Mouse (Mus musculus) forebrain, embryonic 15.5 days (tissue): ENCODE measurements around the gene Sept3. TPM values are rescaled to one million over a fixed set of nuclear protein-coding genes. Genes with fewer than 3 reads are reported as not detected.
"Not testable (repeated sequence)": the region's sequence is repeated elsewhere in the genome, so short reads cannot be mapped to it uniquely, and the experiment has no call there.

Experiments used
- ATAC-seq: fragments of 200-750 bp; cut with Nextera tagmentation; replicated peaks from 2 replicates; pipeline ENCODE4 v1.8.0; 2017; ENCODE audit warnings: mild to moderate bottlenecking, moderate TSS enrichment, moderate library complexity
- H3K27ac ChIP-seq: fragments of 300-500 bp; sonication (generic); replicated peaks from 2 replicates; pipeline ENCODE4 v1.5.1; 2015; ENCODE audit warnings: mild to moderate bottlenecking, inconsistent platforms
- H3K27me3 ChIP-seq: fragments of 300-500 bp; sonication (generic); 2 replicates; pipeline ENCODE4 v1.6.1; 2015; ENCODE audit warnings: inconsistent platforms
- H3K36me3 ChIP-seq: fragments of 300-500 bp; sonication (generic); 2 replicates; pipeline ENCODE4 v1.6.1; 2015; ENCODE audit warnings: mild to moderate bottlenecking, inconsistent platforms
- H3K4me1 ChIP-seq: fragments of 300-500 bp; sonication (generic); 2 replicates; pipeline ENCODE4 v1.6.1; 2015; ENCODE audit warnings: inconsistent platforms
- H3K4me2 ChIP-seq: fragments of 300-500 bp; sonication (generic); replicated peaks from 2 replicates; pipeline ENCODE4 v1.6.1; 2015; ENCODE audit warnings: mild to moderate bottlenecking, inconsistent platforms
- H3K4me3 ChIP-seq: fragments of 300-500 bp; sonication (generic); 2 replicates; pipeline ENCODE4 v1.5.1; 2015; ENCODE audit warnings: mild to moderate bottlenecking, inconsistent platforms
- H3K9ac ChIP-seq: fragments of 300-500 bp; sonication (generic); replicated peaks from 2 replicates; pipeline ENCODE4 v1.6.1; 2015; ENCODE audit warnings: mild to moderate bottlenecking, inconsistent platforms
- H3K9me3 ChIP-seq: fragments of 300-500 bp; sonication (generic); 2 replicates; pipeline ENCODE4 v1.6.1; 2016; ENCODE audit warnings: inconsistent platforms
- WGBS: fragments of 180-500 bp; shearing (Covaris S2); methylation state at CpG from one replicate; pipeline ENCODE4 v1.1.7; 2015; ENCODE audit warnings: mixed read lengths; 5-methylcytosine and 5-hydroxymethylcytosine counted together
- polyA plus RNA-seq: library from polyadenylated mRNA; unstranded; fragments of >200 nt; fragmentation: Nextera tagmentation; extraction: Ambion mirVana; gene quantifications from 2 replicates; pipeline ENCODE4 v1.2.1, GENCODE M21; 2015

The Sept3 gene
- polyA plus RNA-seq, 1 experiment from 2014 or later = 460 TPM

DNA sequence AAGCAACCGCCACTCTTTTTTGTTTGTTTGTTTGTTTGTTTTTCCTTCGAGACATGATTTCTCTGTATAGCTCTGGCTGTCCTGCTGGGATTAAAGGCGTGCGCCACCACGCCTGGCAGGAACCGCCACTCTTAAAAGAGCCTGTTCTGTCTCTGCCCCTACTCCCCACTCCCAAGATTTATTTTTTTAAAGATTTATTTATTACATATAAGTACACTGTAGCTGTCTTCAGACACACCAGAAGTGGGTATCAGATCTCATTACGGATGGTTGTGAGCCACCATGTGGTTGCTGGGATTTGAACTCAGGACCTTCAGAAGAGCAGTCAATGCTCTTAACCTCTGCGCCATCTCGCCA is 29.9 kb upstream of the Sept3 start:
- Histone ChIP-seq H3K4me2 (peak overlapping the region; percentile 68), H3K27ac (peak overlapping the region; percentile 87), H3K9ac (peak overlapping the region; percentile 52), H3K4me3 (peak overlapping the region; percentile 86)
- 22% methylated on average over 9 of the region's 9 CpGs for WGBS
- H3K27me3 ChIP-seq, ATAC-seq, H3K9me3 ChIP-seq, H3K36me3 ChIP-seq, H3K4me1 ChIP-seq: not testable (repeated sequence)

DNA sequence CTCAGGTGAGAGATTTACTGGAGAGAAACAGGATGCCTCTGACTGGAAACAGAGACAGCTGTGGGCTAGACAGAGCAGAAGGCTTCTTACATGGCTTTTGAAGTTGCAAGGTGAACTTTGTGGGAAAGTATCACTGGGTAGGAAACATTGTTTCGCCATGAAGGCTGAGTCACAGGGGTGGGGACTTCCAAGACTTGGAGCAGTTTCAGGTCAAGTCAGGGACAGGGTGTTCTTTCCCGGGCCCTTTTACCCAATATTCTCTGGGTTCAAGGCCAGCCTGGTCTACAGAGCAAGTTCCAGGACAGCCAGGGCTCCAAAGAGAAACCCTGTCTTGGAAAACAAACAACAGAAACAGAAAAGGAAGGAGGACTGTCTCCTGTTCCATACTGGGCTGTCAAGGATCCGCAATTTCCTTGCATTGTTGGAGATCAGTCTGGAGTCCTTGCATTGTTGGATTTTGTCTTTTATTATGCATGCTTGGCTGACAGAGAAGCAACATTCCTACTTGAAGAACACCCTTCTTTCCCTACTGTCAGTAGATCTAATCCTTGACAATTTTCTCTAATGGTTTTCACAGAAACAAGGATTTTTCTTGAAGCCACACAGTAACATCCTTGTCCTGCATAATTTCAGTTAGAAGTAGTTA is 27.4 kb upstream of the Sept3 start:
- peaks cover 9% of the 10 kb centered on the region for H3K4me1 ChIP-seq

DNA sequence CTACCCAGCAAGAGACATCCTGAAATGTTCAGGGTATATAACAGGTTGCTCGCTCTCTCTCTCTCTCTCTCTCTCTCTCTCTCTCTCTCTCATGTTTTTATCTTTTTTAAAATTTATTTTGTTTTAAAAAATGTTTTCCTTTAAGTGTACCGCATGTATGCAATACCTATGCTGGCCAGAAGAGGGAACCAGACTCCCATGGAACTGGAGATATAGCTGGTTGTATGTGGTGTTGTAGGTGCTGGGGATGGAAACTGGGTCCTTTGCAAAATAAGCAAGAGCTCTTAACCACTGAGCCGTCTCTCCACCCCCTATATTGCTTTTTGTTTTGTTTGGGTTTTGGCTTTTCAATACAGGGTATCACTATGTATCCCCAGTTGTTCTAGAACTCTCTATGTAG is 23.1 kb upstream of the Sept3 start:
- no peak overlapping the region for H3K9ac ChIP-seq
- peaks cover 14% of the 10 kb centered on the region for H3K4me1 ChIP-seq
- WGBS = 99% methylated on average over 3 of the region's 3 CpGs
- no peak overlapping the region for H3K27ac ChIP-seq
- ATAC-seq = no peak
- H3K9me3 ChIP-seq = peaks cover 4% of the 10 kb centered on the region; the same call in 1 of the 2 replicates
- no peak overlapping the region for H3K4me2 ChIP-seq
- H3K36me3 ChIP-seq = no peaks in the 10 kb centered on the region
- H3K4me3 ChIP-seq = no peak overlapping the region
- no peaks in the 10 kb centered on the region for H3K27me3 ChIP-seq

More for the DNA sequence above, 27.4 kb upstream of the Sept3 start:
- Histone ChIP-seq H3K9me3 (peaks cover 4% of the 10 kb centered on the region; the same call in 1 of the 2 replicates), H3K9ac (no peak overlapping the region), H3K4me2 (no peak overlapping the region), H3K4me3 (no peak overlapping the region), H3K27me3 (no peaks in the 10 kb centered on the region), H3K27ac (no peak overlapping the region), H3K36me3 (no peaks in the 10 kb centered on the region)
- ATAC-seq = no peak
- 83% methylated on average over 3 of the region's 3 CpGs for WGBS

DNA sequence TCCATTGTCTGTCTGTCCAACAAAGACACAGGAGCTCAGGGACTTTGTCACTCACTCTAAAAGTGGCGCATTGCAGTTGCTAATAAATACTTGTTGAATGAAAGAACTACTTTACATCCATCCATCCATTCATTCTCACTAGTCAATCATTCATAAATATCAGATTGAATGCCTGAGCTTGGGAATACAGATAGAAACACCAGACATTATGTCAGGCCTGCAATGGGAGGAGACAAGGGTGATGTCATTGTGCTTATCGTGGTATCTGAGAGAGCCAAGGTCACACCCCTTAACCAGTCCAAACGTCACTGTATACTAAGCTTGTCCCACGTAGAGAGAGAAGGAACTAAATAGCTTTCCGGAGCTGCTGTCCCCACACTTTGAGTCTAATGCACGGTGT is 22.6 kb upstream of the Sept3 start, which contains the start of gene 1500009C09Rik:
Gene 1500009C09Rik, plus strand, starts transcription at position 301 of the 400 bp plus-strand sequence.
- Histone ChIP-seq H3K4me2 (no peak within 1 kb of the TSS), H3K27me3 (no peaks in the 10 kb centered on the region), H3K4me1 (peaks cover 19% of the 10 kb centered on the region), H3K36me3 (no peaks in the 10 kb centered on the region), H3K9me3 (peaks cover 4% of the 10 kb centered on the region; the same call in 1 of the 2 replicates), H3K27ac (no peak within 1 kb of the TSS), H3K9ac (no peak within 1 kb of the TSS), H3K4me3 (no peak within 1 kb of the TSS)
- no peak for ATAC-seq
- WGBS = 91% methylated on average over 6 of the region's 6 CpGs

DNA sequence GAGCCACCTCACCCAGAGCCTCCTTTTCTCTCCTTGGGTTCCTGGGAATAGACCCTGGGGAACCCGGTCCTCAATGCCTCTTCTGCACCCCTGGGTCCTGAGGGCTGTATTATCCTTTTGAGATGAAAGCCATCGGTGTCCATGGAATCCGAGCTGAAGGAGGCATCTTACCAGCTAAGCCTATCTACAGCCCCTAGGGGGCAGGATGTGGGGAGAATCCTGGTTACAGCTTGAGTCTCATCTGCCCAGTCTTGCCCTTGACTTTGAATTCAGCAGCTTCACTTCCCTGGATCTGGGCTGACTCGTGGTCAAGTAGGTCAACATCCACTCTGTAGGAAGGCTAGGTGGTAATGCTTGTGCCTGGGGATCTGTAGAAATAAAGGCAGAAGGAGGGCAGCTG is 19.4 kb upstream of the Sept3 start:
- peak overlapping the region; percentile 66 for H3K4me2 ChIP-seq

DNA sequence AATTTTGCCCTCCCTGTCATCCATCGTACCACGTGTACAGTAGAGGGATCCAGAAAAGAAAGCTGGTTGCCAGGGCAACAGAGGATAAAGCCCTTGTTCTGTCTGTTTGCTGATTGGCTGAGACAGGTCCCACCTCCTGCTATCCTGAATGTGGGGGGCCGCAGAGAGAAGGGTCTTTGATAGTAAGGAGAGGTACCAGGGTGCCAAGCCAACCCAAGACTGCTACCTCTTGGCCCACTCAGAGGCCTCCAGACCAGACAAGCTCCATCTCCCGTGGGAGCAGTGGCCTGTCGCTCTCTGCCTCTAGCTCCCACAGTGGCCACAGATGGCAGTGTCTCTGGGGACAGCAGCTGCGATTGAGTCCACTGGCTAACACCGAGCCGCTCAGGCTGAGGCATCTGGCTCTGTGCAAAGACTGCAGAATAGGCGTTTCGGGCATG is 18.7 kb upstream of the Sept3 start:
- peak overlapping the region; percentile 89 for H3K27ac ChIP-seq
- peaks cover 29% of the 10 kb centered on the region for H3K4me1 ChIP-seq
- H3K27me3 ChIP-seq = no peaks in the 10 kb centered on the region
- H3K36me3 ChIP-seq = 0 out of 2 replicates have a peak, but pooled peaks cover 4% of the 10 kb centered on the region
- ATAC-seq = peak; percentile 95
- peak overlapping the region; percentile 66 for H3K4me2 ChIP-seq
- H3K9ac ChIP-seq = peak overlapping the region; percentile 58
- H3K9me3 ChIP-seq = peaks cover 4% of the 10 kb centered on the region; the same call in 1 of the 2 replicates
- WGBS = 5% methylated on average over 10 of the region's 10 CpGs
- peak overlapping the region; percentile 50 for H3K4me3 ChIP-seq

More for the DNA sequence above, 19.4 kb upstream of the Sept3 start:
- Histone ChIP-seq H3K4me1 (peaks cover 29% of the 10 kb centered on the region), H3K36me3 (0 out of 2 replicates have a peak, but pooled peaks cover 4% of the 10 kb centered on the region), H3K27me3 (no peaks in the 10 kb centered on the region), H3K9me3 (peaks cover 4% of the 10 kb centered on the region; the same call in 1 of the 2 replicates), H3K27ac (peak overlapping the region; percentile 89), H3K4me3 (peak overlapping the region; percentile 50; the same call in 1 of the 2 replicates), H3K9ac (0 out of 2 replicates have a peak overlapping the region, but pooled peaks have one; percentile 10)
- 34% methylated on average over 4 of the region's 4 CpGs for WGBS
- ATAC-seq = 0 out of 2 replicates have a peak, but pooled peaks have one; percentile 6

DNA sequence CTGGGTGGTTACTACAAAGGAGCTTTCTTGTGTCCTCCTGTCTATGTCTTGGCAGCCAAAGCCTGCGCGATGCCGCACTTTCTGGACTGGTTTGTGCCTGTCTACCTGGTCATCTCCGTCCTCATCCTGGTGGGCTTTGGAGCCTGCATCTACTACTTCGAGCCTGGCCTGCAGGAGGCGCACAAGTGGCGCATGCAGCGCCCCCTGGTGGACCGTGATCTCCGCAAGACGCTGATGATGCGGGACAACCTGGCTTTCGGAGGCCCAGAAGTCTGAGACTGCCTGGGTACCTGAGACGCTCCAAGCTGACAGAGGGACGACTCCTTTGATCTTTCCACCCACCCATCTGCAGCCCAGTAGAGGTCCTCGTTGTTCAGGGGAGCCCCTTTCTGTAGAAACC is 15.2 kb upstream of the Sept3 start:
- Histone ChIP-seq H3K4me2 (no peak overlapping the region), H3K27ac (no peak overlapping the region), H3K36me3 (0 out of 2 replicates have a peak, but pooled peaks cover 4% of the 10 kb centered on the region), H3K27me3 (no peaks in the 10 kb centered on the region), H3K9me3 (no peaks in the 10 kb centered on the region), H3K4me3 (no peak overlapping the region), H3K9ac (no peak overlapping the region), H3K4me1 (peaks cover 29% of the 10 kb centered on the region)
- no peak for ATAC-seq
- 13% methylated on average over 16 of the region's 16 CpGs for WGBS

DNA sequence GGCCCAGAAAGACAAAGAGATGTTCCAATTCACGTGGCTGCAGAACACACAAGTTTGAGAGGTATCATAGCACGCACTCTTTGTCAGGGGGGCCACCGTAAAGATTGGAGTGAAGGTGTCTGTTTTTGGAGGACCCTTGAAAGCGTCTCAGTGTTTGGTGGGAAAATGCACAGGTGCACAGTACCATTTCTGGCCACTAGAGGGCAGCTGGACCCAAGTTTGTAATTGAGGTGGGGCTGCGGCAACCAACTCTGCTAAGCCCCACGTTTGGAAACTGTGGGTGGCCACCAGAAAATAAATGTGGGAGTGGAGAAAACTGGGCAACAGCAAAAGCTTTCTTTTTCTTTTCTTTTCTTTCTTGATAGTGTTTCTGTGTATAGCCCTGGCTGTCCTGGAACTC is 8.3 kb upstream of the Sept3 start:
- Histone ChIP-seq H3K4me2 (no peak overlapping the region), H3K4me3 (no peak overlapping the region), H3K4me1 (peaks cover 23% of the 10 kb centered on the region), H3K27ac (no peak overlapping the region), H3K36me3 (no peaks in the 10 kb centered on the region), H3K9me3 (no peaks in the 10 kb centered on the region), H3K9ac (no peak overlapping the region), H3K27me3 (no peaks in the 10 kb centered on the region)
- 12% methylated on average over 6 of the region's 6 CpGs for WGBS
- ATAC-seq = 0 out of 2 replicates have a peak, but pooled peaks have one; percentile 23

DNA sequence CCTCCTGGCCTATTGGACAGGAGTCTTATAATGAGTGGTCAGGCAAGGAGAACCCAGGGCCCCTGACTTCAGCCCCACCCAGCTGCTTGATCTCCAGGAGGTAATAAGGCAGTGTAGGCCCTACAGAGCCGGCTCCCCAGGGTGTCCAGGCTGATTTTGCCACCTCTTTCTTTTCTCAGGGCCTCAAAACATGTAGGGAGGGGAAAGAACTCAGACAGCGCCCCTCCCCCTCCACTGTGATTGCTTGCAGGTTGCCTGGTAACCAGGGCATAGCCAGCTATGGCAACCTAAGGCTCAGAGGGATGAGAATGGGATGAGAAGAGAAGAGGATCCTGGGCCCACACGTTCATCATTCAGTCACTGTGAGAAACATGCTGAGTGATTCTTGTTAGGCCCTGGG is 6.5 kb upstream of the Sept3 start:
- H3K4me3 ChIP-seq = no peak overlapping the region
- H3K27me3 ChIP-seq = no peaks in the 10 kb centered on the region; the same call in 1 of the 2 replicates
- no peak overlapping the region; the same call in 1 of the 2 replicates for H3K9ac ChIP-seq
- 10% methylated on average over 3 of the region's 3 CpGs for WGBS
- H3K9me3 ChIP-seq = no peaks in the 10 kb centered on the region
- H3K4me2 ChIP-seq = no peak overlapping the region
- H3K27ac ChIP-seq = peak overlapping the region; percentile 20
- H3K36me3 ChIP-seq = no peaks in the 10 kb centered on the region
- H3K4me1 ChIP-seq = peaks cover 26% of the 10 kb centered on the region
- ATAC-seq = no peak

DNA sequence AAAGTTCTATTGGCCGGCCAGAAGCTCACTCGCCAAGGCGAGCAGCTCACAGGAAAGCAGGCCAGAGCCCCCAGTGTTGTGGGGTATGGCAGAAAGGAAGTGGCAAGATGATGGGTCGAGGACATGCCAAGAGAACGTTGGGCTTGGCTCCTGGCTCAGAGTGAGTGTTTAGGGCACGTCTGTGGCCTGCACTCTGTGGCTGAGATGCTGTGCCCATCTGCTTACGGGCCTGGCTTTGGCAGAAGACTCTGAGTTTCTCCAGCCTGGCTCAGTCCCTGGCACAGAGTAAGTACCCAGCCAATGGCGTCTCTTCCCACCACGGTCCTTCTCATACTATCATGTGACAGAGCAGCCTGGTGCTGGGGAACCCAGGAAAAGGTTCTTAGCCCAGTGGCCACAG is 5.9 kb upstream of the Sept3 start:
- WGBS = 77% methylated on average over 9 of the region's 9 CpGs
- Histone ChIP-seq H3K27me3 (no peaks in the 10 kb centered on the region; the same call in 1 of the 2 replicates), H3K27ac (peak overlapping the region; percentile 20; the same call in 1 of the 2 replicates), H3K9me3 (no peaks in the 10 kb centered on the region), H3K4me1 (peaks cover 27% of the 10 kb centered on the region), H3K4me3 (no peak overlapping the region), H3K36me3 (no peaks in the 10 kb centered on the region), H3K4me2 (no peak overlapping the region), H3K9ac (no peak overlapping the region)
- ATAC-seq = no peak

DNA sequence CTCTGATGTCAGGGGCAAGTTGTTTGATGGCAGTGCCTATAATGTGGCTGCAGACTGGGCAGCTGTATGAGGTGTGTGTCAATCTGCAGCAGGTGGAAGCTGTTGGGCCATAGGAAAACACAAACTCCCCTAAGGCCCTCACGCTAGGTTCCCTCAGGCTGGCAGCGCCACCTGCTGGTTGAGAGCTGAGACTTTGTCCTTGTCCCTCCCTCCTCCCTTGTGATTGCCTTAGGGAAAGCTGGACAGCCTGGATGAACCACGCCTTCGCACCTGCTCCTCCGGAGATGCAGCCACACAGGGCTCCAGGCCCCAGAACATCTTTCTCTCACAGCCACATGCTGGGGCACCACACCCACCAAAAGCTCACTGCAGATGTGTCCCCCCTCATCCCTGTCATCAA is 3.5 kb upstream of the Sept3 start:
- no peaks in the 10 kb centered on the region; the same call in 1 of the 2 replicates for H3K27me3 ChIP-seq
- no peak overlapping the region for H3K4me3 ChIP-seq
- H3K9ac ChIP-seq = no peak overlapping the region; the same call in 1 of the 2 replicates
- no peaks in the 10 kb centered on the region for H3K9me3 ChIP-seq
- H3K27ac ChIP-seq = no peak overlapping the region
- WGBS = 3% methylated on average over 5 of the region's 5 CpGs
- peaks cover 40% of the 10 kb centered on the region for H3K4me1 ChIP-seq
- H3K36me3 ChIP-seq = no peaks in the 10 kb centered on the region
- no peak overlapping the region for H3K4me2 ChIP-seq
- no peak for ATAC-seq

DNA sequence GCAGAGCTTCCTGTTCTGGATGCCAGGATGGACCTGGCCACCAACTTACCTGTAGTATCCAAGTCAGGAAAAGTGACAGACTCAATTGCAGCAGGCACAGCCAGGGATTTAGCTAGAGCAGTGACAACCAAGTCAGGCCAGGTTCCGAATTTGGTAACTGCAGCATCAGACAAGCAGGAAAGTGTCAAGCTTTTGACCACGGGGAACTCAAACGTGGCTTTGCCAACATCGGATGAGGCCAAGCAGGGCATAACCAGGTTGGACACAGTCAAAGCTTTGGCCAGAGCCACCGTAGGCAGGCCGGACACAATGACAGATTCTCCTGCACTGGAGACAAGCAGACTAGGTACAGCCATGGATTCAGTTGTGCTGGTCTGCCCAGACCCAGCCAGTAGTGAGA is 2.4 kb upstream of the Sept3 start:
- no peaks in the 10 kb centered on the region; the same call in 1 of the 2 replicates for H3K27me3 ChIP-seq
- H3K4me2 ChIP-seq = no peak overlapping the region
- peaks cover 51% of the 10 kb centered on the region for H3K4me1 ChIP-seq
- ATAC-seq = no peak
- H3K9ac ChIP-seq = no peak overlapping the region
- no peaks in the 10 kb centered on the region for H3K9me3 ChIP-seq
- no peak overlapping the region for H3K4me3 ChIP-seq
- H3K27ac ChIP-seq = no peak overlapping the region
- WGBS = 92% methylated on average over 6 of the region's 6 CpGs
- no peaks in the 10 kb centered on the region for H3K36me3 ChIP-seq
